Mouse (Mus musculus): Measurements from ENCODE around the gene Sh3d21. TPM values are rescaled to one million over a fixed set of nuclear protein-coding genes. Genes with fewer than 3 reads are reported as not detected.
"Not testable (repeated sequence)": the region's sequence is repeated elsewhere in the genome, so short reads cannot be mapped to it uniquely, and the experiment has no call there.

The Sh3d21 gene
- total and polyA plus RNA-seq, 3 experiments, result 0.27 to 0.69 (median 0.53) TPM

DNA sequence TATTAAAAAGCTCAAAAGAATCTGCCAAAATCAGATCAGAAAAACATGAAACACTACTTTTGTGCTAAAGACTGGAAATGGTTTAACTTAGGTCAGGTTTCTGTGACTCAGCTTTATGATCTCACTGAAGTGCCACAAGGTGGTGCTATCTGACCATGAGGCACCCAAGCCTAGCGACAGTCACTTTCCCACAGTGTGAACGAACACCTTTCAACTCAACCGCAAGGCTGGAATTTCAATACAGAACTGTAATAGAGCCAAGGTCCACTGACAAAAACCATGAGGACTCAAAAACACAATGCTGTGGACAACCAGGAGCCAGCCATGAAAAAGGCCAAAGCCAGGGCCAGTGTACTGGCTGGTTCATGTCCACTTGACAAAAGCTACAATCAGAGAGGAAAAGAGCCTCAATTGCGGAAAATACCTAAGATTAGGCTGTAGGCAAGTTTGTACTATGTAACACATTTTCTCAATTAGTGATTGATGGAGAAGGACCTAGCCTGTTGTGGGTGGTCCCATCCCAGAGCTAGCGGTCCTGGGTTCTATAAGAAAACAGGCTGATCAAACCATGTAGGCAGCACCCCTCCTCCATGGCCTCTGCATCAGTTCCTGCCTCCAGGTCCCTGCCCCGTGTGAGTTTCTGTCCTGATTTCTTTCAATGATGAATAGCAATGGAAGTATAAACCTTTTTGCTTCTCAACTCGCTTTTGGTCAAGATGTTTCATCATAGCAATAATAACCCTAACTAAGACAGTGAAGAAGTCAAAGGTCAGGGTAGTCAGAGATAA, 18.1 kb upstream of the Sh3d21 start:
- no peak overlapping the region for H3K4me3 ChIP-seq (ENCODE audit: low read depth, low read length)
- TF ChIP-seq GATA2 (IDR thresholded peaks at IDR 0.05; ENCODE audit: borderline replicate concordance, low read depth, low read length), result no peak
- no peak for TF ChIP-seq GATA1 (IDR thresholded peaks at IDR 0.05; ENCODE audit: borderline replicate concordance, low read length)
- TF ChIP-seq POLR2AphosphoS5 (IDR thresholded peaks at IDR 0.05; ENCODE audit: insufficient replicate concordance, low read depth, low read length), result no peak
- no peak for TF ChIP-seq CTCF (IDR thresholded peaks at IDR 0.05; ENCODE audit: low read depth, low read length)
- TF ChIP-seq TAL1 (conservative IDR thresholded peaks at IDR 0.05; ENCODE audit: low read depth, low read length), result no peak
- H3K9me3 ChIP-seq (replicated peaks), result no peaks in the 10 kb centered on the region
- DNase-seq (ENCODE audit: low spot score), result no peak
- peaks cover 91% of the 10 kb centered on the region for H3K36me3 ChIP-seq (replicated peaks)
- no peaks in the 10 kb centered on the region for H3K27me3 ChIP-seq (ENCODE audit: insufficient read depth, low read length)
- H3K4me1 ChIP-seq (ENCODE audit: insufficient read depth, low read depth, low read length), result peaks cover 9% of the 10 kb centered on the region
- no peak; the same call in 1 of the 2 replicates for ATAC-seq (ENCODE audit: extremely low read depth, insufficient number of reproducible peaks, low FRiP score, poor library complexity, severe bottlenecking)

GRCm38 (mm10) chr4:126175980-126176379, 12.7 kb upstream of the Sh3d21 start:
- DNase-seq (ENCODE audit: low spot score); H3K4me3 ChIP-seq (ENCODE audit: low read depth, low read length); ATAC-seq (ENCODE audit: extremely low read depth, insufficient number of reproducible peaks, low FRiP score, poor library complexity, severe bottlenecking); H3K27me3 ChIP-seq (ENCODE audit: insufficient read depth, low read length); H3K9me3 ChIP-seq (replicated peaks): not testable (repeated sequence)
- H3K36me3 ChIP-seq (replicated peaks), result peaks cover 95% of the 10 kb centered on the region
- peaks cover 14% of the 10 kb centered on the region for H3K4me1 ChIP-seq (ENCODE audit: insufficient read depth, low read depth, low read length)

DNA sequence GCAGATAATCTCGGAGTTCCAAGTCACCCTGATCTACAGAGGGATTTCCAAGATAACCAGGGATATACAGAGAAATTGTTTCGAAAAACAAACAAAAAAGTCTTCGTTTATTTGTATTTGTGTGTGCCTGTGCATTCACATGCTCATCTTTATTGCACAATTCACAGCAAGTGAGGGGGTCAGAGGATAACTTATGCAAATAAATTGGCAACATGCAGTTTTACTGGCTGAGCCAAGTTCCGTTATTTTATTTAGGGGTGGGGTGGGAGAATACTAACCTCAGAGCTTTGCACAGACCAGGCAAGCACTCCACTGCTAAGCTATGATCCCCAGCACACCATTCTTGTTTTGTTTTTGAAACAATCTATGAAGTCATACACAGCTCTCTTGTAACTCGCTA, 10.5 kb upstream of the Sh3d21 start:
- no peaks in the 10 kb centered on the region for H3K27me3 ChIP-seq (ENCODE audit: insufficient read depth, low read length)
- DNase-seq (ENCODE audit: low spot score) (no peak), ATAC-seq (ENCODE audit: extremely low read depth, insufficient number of reproducible peaks, low FRiP score, poor library complexity, severe bottlenecking) (no peak)
- H3K4me3 ChIP-seq (ENCODE audit: low read depth, low read length), result no peak overlapping the region
- H3K4me1 ChIP-seq (ENCODE audit: insufficient read depth, low read depth, low read length), result peaks cover 16% of the 10 kb centered on the region
- no peak for TF ChIP-seq TAL1 (conservative IDR thresholded peaks at IDR 0.05; ENCODE audit: low read depth, low read length)
- no peak for TF ChIP-seq POLR2AphosphoS5 (IDR thresholded peaks at IDR 0.05; ENCODE audit: insufficient replicate concordance, low read depth, low read length)
- no peak for TF ChIP-seq CTCF (IDR thresholded peaks at IDR 0.05; ENCODE audit: low read depth, low read length)
- no peak for TF ChIP-seq GATA2 (IDR thresholded peaks at IDR 0.05; ENCODE audit: borderline replicate concordance, low read depth, low read length)
- TF ChIP-seq GATA1 (IDR thresholded peaks at IDR 0.05; ENCODE audit: borderline replicate concordance, low read length), result no peak
- H3K36me3 ChIP-seq (replicated peaks), result peaks cover 95% of the 10 kb centered on the region
- no peaks in the 10 kb centered on the region for H3K9me3 ChIP-seq (replicated peaks)

DNA sequence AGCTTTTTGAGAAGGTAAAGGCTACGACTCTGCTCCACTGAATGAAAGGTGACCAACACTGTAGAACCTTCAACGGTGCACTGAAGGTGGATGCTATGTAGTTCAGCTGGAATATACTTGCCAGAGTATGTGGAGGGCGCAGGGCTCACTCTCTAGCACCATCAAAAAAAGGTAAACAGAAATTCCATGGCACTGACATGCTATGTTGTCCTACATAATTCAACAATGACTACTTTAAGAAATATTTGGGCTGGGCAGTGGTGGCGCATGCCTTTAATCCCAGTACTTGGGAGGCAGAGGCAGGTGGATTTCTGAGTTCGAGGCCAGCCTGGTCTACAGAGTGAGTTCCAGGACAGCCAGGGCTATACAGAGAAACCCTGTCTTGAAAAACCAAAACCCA, 7.4 kb upstream of the Sh3d21 start:
- peaks cover 100% of the 10 kb centered on the region for H3K36me3 ChIP-seq (replicated peaks)
- not testable (repeated sequence) for H3K4me3 ChIP-seq (ENCODE audit: low read depth, low read length); ATAC-seq (ENCODE audit: extremely low read depth, insufficient number of reproducible peaks, low FRiP score, poor library complexity, severe bottlenecking); DNase-seq (ENCODE audit: low spot score); H3K9me3 ChIP-seq (replicated peaks); H3K27me3 ChIP-seq (ENCODE audit: insufficient read depth, low read length)
- peaks cover 28% of the 10 kb centered on the region for H3K4me1 ChIP-seq (ENCODE audit: insufficient read depth, low read depth, low read length)

DNA sequence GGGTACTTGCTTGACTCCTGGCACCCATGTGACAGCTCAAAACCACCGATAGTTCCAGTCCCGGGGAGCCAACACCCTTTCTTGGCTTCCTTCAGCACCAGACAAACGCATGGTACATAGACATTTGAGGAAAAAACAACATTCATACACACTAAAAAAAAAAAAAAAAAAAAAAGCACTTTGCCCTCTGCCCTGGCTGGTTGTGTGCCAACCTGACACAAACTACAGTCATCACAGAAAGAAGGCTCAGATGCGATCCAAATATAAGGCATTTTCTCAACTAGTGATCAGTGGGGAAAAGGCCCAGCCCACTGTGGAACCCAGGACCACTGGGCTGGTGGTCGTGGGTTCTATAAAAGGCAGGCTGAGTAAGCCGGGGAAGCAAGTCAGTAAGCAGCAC, 5.6 kb upstream of the Sh3d21 start:
- Histone ChIP-seq H3K4me1 (ENCODE audit: insufficient read depth, low read depth, low read length) (peaks cover 27% of the 10 kb centered on the region), H3K4me3 (ENCODE audit: low read depth, low read length) (no peak overlapping the region), H3K36me3 (replicated peaks) (peaks cover 89% of the 10 kb centered on the region), H3K27me3 (ENCODE audit: insufficient read depth, low read length) (no peaks in the 10 kb centered on the region), H3K9me3 (replicated peaks) (no peaks in the 10 kb centered on the region)
- TF ChIP-seq POLR2AphosphoS5 (IDR thresholded peaks at IDR 0.05; ENCODE audit: insufficient replicate concordance, low read depth, low read length) (no peak), GATA1 (IDR thresholded peaks at IDR 0.05; ENCODE audit: borderline replicate concordance, low read length) (no peak), CTCF (IDR thresholded peaks at IDR 0.05; ENCODE audit: low read depth, low read length) (no peak), TAL1 (conservative IDR thresholded peaks at IDR 0.05; ENCODE audit: low read depth, low read length) (no peak), GATA2 (IDR thresholded peaks at IDR 0.05; ENCODE audit: borderline replicate concordance, low read depth, low read length) (no peak)
- DNase-seq (ENCODE audit: low spot score), result no peak
- ATAC-seq (ENCODE audit: extremely low read depth, insufficient number of reproducible peaks, low FRiP score, poor library complexity, severe bottlenecking), result no peak

GRCm38 (mm10) chr4:126166084-126166483, 2.8 kb upstream of the Sh3d21 start:
- Histone ChIP-seq H3K4me1 (ENCODE audit: insufficient read depth, low read depth, low read length) (peaks cover 44% of the 10 kb centered on the region), H3K4me3 (ENCODE audit: low read depth, low read length) (no peak overlapping the region), H3K27me3 (ENCODE audit: insufficient read depth, low read length) (no peaks in the 10 kb centered on the region), H3K9me3 (replicated peaks) (no peaks in the 10 kb centered on the region), H3K36me3 (replicated peaks) (peaks cover 70% of the 10 kb centered on the region)
- ATAC-seq (ENCODE audit: extremely low read depth, insufficient number of reproducible peaks, low FRiP score, poor library complexity, severe bottlenecking) (no peak), DNase-seq (ENCODE audit: low spot score) (no peak)
- TF ChIP-seq POLR2AphosphoS5 (IDR thresholded peaks at IDR 0.05; ENCODE audit: insufficient replicate concordance, low read depth, low read length), result no peak
- TF ChIP-seq CTCF (IDR thresholded peaks at IDR 0.05; ENCODE audit: low read depth, low read length), result no peak
- TF ChIP-seq GATA2 (IDR thresholded peaks at IDR 0.05; ENCODE audit: borderline replicate concordance, low read depth, low read length), result no peak
- TF ChIP-seq TAL1 (conservative IDR thresholded peaks at IDR 0.05; ENCODE audit: low read depth, low read length), result no peak
- no peak for TF ChIP-seq GATA1 (IDR thresholded peaks at IDR 0.05; ENCODE audit: borderline replicate concordance, low read length)

DNA sequence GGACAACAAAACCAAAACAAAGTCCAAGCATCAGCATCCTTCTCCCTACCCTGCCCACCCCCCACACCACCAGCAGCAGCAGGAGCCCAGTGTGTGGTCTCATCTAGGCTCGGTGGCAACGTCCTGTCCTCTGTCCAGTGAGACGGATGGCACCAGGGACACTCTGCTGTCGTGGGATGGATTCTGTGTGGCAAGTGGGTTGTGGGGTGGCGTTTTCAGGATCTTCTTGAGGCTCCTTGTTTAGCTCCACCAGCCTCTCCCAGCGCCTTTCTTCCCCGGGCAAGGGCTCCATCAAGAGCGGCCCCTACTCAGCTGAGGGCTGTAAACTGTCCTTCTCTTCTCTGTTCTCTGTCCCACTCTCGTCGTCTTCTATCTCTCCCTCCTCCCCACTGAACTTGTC, 1.8 kb upstream of the Sh3d21 start:
- peaks cover 60% of the 10 kb centered on the region for H3K36me3 ChIP-seq (replicated peaks)
- not testable (repeated sequence) for H3K27me3 ChIP-seq (ENCODE audit: insufficient read depth, low read length); ATAC-seq (ENCODE audit: extremely low read depth, insufficient number of reproducible peaks, low FRiP score, poor library complexity, severe bottlenecking); H3K9me3 ChIP-seq (replicated peaks); H3K4me3 ChIP-seq (ENCODE audit: low read depth, low read length); DNase-seq (ENCODE audit: low spot score)
- peaks cover 49% of the 10 kb centered on the region for H3K4me1 ChIP-seq (ENCODE audit: insufficient read depth, low read depth, low read length)
